In the genomic region with DNA sequence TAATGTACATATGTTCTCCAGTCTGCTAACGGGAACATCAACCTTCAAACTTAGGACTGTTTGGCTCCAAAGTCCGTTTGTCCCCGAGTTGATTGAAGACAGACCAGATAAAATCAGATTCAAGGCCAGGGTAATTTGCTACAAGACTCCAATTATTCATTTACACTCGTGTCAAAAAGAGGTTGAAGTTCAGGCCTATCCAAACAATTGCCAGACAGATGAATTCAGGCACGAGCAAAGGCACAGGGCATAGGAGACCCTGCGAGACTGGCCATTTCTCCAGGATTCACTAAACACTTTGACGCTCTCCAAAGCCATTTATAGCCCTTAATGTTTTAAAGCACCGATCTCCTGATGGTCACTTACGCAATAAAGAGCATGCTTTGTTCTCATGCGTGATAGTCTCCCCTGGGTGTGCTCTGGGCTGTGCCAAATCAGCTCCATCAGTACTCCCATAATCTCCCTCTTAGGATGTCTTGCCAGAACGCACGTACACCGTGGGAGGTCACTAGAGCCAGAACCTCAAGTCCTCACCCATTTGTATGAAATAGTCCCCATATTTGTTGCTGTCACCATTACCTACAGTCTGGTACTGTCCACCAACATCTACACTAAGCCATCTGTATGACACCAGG, we compare ENCODE assay signal across 12 mouse cellular contexts.
DNase-seq lines count a peak whose midpoint lies in the region; ATAC-seq and TF ChIP-seq lines count a peak whose summit lies in the region.
"Had no signal": no experiment of that assay in that cellular context is flagged by ENCODE, and none has a peak within 500 bp of the region (broad histone marks: within the 10 kb centered on the region; RNA-seq: fewer than 3 reads in every experiment).

No protein-coding gene starts in this region.

- 22% methylated on average over 13 of the region's 13 CpGs for WGBS in liver, adult 2 months
- 32% methylated on average over 13 of the region's 13 CpGs for WGBS in stomach, embryonic 14.5 days
- 79% methylated on average over 13 of the region's 13 CpGs for WGBS in hindbrain, embryonic 13.5 days

- no peak overlapping the region for H3K4me2 ChIP-seq in stomach, embryonic 14.5 days (replicated peaks; ENCODE audit: low read depth, low read length)
- no peak overlapping the region for H3K4me2 ChIP-seq in hindbrain, embryonic 13.5 days

- H3K27ac ChIP-seq in liver, adult 2 months (replicated peaks; ENCODE audit: insufficient read depth, low read depth, low read length), result peak overlapping the region; percentile 59
- peak overlapping the region; percentile 61; the same call in 1 of the 2 replicates for H3K27ac ChIP-seq in stomach, embryonic 14.5 days (ENCODE audit: low read length)
- H3K27ac ChIP-seq in hindbrain, embryonic 13.5 days, result no peak overlapping the region
- H3K27ac ChIP-seq: macrophage had no signal

- TF ChIP-seq POLR2A in liver, adult 2 months (IDR thresholded peaks at IDR 0.05; ENCODE audit: extremely low read depth, insufficient read depth, low read length), result no peak

- no peak overlapping the region for H3K4me3 ChIP-seq in liver, adult 2 months (ENCODE audit: insufficient read depth, low read depth, low read length)
- H3K4me3 ChIP-seq in stomach, embryonic 14.5 days (ENCODE audit: low read depth, low read length), result no peak overlapping the region
- H3K4me3 ChIP-seq in hindbrain, embryonic 13.5 days, result no peak overlapping the region

- peaks cover 22% of the 10 kb centered on the region for H3K4me1 ChIP-seq in liver, adult 2 months (ENCODE audit: control insufficient read depth, insufficient read depth, low read length)
- peaks cover 22% of the 10 kb centered on the region for H3K4me1 ChIP-seq in stomach, embryonic 14.5 days (ENCODE audit: control insufficient read depth, insufficient read depth, low read length)
- no peaks in the 10 kb centered on the region for H3K4me1 ChIP-seq in hindbrain, embryonic 13.5 days (replicated peaks)

- no peaks in the 10 kb centered on the region for H3K79me2 ChIP-seq in liver, adult 2 months (ENCODE audit: control insufficient read depth, insufficient read depth, low read length)

- H3K9me3 ChIP-seq in stomach, embryonic 14.5 days (ENCODE audit: control insufficient read depth, low read depth, low read length), result peaks cover 4% of the 10 kb centered on the region; the same call in 1 of the 2 replicates
- H3K9me3 ChIP-seq in hindbrain, embryonic 13.5 days, result peaks cover 3% of the 10 kb centered on the region; the same call in 1 of the 2 replicates

- H3K36me3 ChIP-seq in liver, adult 2 months (ENCODE audit: control insufficient read depth, insufficient read depth, low read length), result no peaks in the 10 kb centered on the region
- no peaks in the 10 kb centered on the region for H3K36me3 ChIP-seq in stomach, embryonic 14.5 days (ENCODE audit: control insufficient read depth, insufficient read depth, low read length)
- no peaks in the 10 kb centered on the region for H3K36me3 ChIP-seq in hindbrain, embryonic 13.5 days

- 0 out of 2 replicates have a peak, but pooled peaks have one; percentile 18 for ATAC-seq in stomach, embryonic 14.5 days (ENCODE audit: insufficient number of reproducible peaks, insufficient read depth, low FRiP score, low read depth)
- ATAC-seq in hindbrain, embryonic 13.5 days (ENCODE audit: low FRiP score), result no peak

- TF ChIP-seq CTCF in liver, adult 2 months (IDR thresholded peaks at IDR 0.05; ENCODE audit: low read depth, low read length), result no peak

- DNase-seq in adrenal gland, postnatal 36 days, result peak; percentile 15 to 26
- no peak for DNase-seq in adrenal gland, adult 2 months
- DNase-seq in liver, adult 2 months (ENCODE audit: extremely low read depth, low read depth, low spot score), result peak; percentile 99
- DNase-seq in liver, result no peak
- peak; percentile 61 for DNase-seq in kidney, postnatal 14 days
- no peak for DNase-seq in frontal cortex, postnatal 14 days (ENCODE audit: low spot score in 2 of 2)
- DNase-seq: adrenal gland, adult 8-10 months; cerebellum, adult 8-10 months; gastrocnemius, postnatal 36 days had no signal

- H3K9ac ChIP-seq in liver, adult 2 months (ENCODE audit: low read depth, low read length), result no peak overlapping the region
- no peak overlapping the region for H3K9ac ChIP-seq in stomach, embryonic 14.5 days (replicated peaks; ENCODE audit: low read depth, low read length)
- H3K9ac ChIP-seq in hindbrain, embryonic 13.5 days, result no peak overlapping the region

- H3K27me3 ChIP-seq in liver, adult 2 months (ENCODE audit: control insufficient read depth, insufficient read depth, low read length), result no peaks in the 10 kb centered on the region
- no peaks in the 10 kb centered on the region for H3K27me3 ChIP-seq in stomach, embryonic 14.5 days (ENCODE audit: control insufficient read depth, insufficient read depth, low read length)
- H3K27me3 ChIP-seq in hindbrain, embryonic 13.5 days, result no peaks in the 10 kb centered on the region

Comparison
In these comparisons a context has a peak if more than half of its experiments do, and no peak if none do; other contexts are left out.
1. DNase-seq: peak in adrenal gland, postnatal 36 days (2 of 2), liver, adult 2 months (single experiment) and kidney, postnatal 14 days (single experiment); none in adrenal gland, adult 2 months (single experiment), liver (single experiment) and frontal cortex, postnatal 14 days (0 of 2).